Mouse (Mus musculus): ENCODE data around the gene Ablim2. TPM values are rescaled to one million over a fixed set of nuclear protein-coding genes. Genes with fewer than 3 reads are reported as not detected.

The Ablim2 gene
- polyA plus RNA-seq, 1 experiment from 2014 or later = 0.18 TPM

DNA sequence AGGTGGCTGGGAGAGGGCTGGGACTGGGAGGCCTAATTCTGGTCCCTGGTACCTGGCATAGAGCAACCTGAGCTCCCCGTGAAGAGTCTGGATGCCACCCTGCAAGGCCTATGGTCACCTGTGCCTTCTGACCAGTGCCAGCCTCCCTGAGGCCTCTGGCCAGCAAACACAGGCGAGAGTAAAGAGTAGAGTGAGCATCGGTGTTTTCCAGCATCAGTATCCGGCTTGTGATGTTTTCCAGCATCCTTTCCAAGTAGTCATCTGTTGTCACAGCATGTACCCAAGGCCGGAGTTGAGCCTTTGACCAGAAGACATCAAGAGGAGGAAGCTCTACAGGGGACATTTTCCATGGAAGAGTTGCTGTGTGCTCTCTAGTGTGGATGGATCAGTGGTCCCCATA lies 45.7 kb downstream of the Ablim2 start:
- ATAC-seq (replicated peaks; ENCODE audit: low FRiP score) = no peak
- Histone ChIP-seq H3K9me3 (ENCODE audit: control insufficient read depth, low read length) (no peaks in the 10 kb centered on the region), H3K4me3 (ENCODE audit: low read depth, low read length) (no peak overlapping the region), H3K27me3 (replicated peaks; ENCODE audit: control insufficient read depth, insufficient read depth, low read length) (no peaks in the 10 kb centered on the region), H3K27ac (ENCODE audit: low read depth, low read length) (no peak overlapping the region), H3K4me1 (replicated peaks; ENCODE audit: control insufficient read depth, insufficient read depth, low read length) (no peaks in the 10 kb centered on the region), H3K36me3 (ENCODE audit: control insufficient read depth, insufficient read depth, low read length) (no peaks in the 10 kb centered on the region), H3K4me2 (no peak overlapping the region), H3K9ac (ENCODE audit: low read depth, low read length) (no peak overlapping the region)
- DNase-seq (ENCODE audit: low spot score) = no peak
- 81% methylated on average over 5 of the region's 5 CpGs for WGBS

DNA sequence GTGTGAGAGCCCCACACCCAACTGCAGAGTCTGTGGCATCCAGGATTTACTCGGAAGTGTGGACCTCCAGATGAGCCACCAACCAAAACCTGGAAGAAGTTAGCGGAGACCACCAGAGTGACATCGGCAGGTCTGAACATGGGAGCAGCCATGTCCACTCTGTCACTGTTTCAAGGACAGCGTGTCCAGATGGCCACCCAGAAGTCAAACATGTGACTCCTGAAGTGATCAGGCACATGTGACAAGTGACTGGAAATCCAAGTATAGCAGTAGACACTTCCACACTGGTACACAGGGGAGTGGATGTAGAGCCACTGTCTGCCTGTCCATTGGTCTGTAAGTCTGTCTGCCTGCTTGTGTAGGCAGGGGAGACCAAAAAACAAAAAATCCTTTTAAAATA lies 47.0 kb downstream of the Ablim2 start:
- Histone ChIP-seq H3K9me3 (ENCODE audit: control insufficient read depth, low read length) (no peaks in the 10 kb centered on the region), H3K27ac (ENCODE audit: low read depth, low read length) (no peak overlapping the region), H3K4me1 (replicated peaks; ENCODE audit: control insufficient read depth, insufficient read depth, low read length) (no peaks in the 10 kb centered on the region), H3K4me3 (ENCODE audit: low read depth, low read length) (no peak overlapping the region), H3K9ac (ENCODE audit: low read depth, low read length) (no peak overlapping the region), H3K36me3 (ENCODE audit: control insufficient read depth, insufficient read depth, low read length) (no peaks in the 10 kb centered on the region), H3K4me2 (no peak overlapping the region), H3K27me3 (replicated peaks; ENCODE audit: control insufficient read depth, insufficient read depth, low read length) (no peaks in the 10 kb centered on the region)
- no peak for ATAC-seq (replicated peaks; ENCODE audit: low FRiP score)
- 82% methylated on average over 4 of the region's 4 CpGs for WGBS
- no peak for DNase-seq (ENCODE audit: low spot score)

- Histone ChIP-seq H3K27ac (ENCODE audit: low read depth, low read length) (no peak overlapping the region), H3K36me3 (ENCODE audit: control insufficient read depth, insufficient read depth, low read length) (no peaks in the 10 kb centered on the region), H3K9ac (ENCODE audit: low read depth, low read length) (no peak overlapping the region), H3K27me3 (replicated peaks; ENCODE audit: control insufficient read depth, insufficient read depth, low read length) (no peaks in the 10 kb centered on the region), H3K4me2 (no peak overlapping the region), H3K9me3 (ENCODE audit: control insufficient read depth, low read length) (no peaks in the 10 kb centered on the region), H3K4me1 (replicated peaks; ENCODE audit: control insufficient read depth, insufficient read depth, low read length) (no peaks in the 10 kb centered on the region), H3K4me3 (ENCODE audit: low read depth, low read length) (no peak overlapping the region)
- DNase-seq (ENCODE audit: low spot score) (no peak), ATAC-seq (replicated peaks; ENCODE audit: low FRiP score) (no peak)
- WGBS = 74% methylated on average over 3 of the region's 3 CpGs
Measured at GRCm38 (mm10) chr5:35805209-35805608, 47.5 kb downstream of the Ablim2 start.

GRCm38 (mm10) chr5:35807018-35807417 lies 49.3 kb downstream of the Ablim2 start:
- Histone ChIP-seq H3K36me3 (ENCODE audit: control insufficient read depth, insufficient read depth, low read length) (no peaks in the 10 kb centered on the region), H3K4me3 (ENCODE audit: low read depth, low read length) (no peak overlapping the region), H3K27ac (ENCODE audit: low read depth, low read length) (no peak overlapping the region), H3K9ac (ENCODE audit: low read depth, low read length) (no peak overlapping the region), H3K27me3 (replicated peaks; ENCODE audit: control insufficient read depth, insufficient read depth, low read length) (no peaks in the 10 kb centered on the region), H3K9me3 (ENCODE audit: control insufficient read depth, low read length) (no peaks in the 10 kb centered on the region), H3K4me1 (replicated peaks; ENCODE audit: control insufficient read depth, insufficient read depth, low read length) (no peaks in the 10 kb centered on the region), H3K4me2 (no peak overlapping the region)
- no peak for DNase-seq (ENCODE audit: low spot score)
- ATAC-seq (replicated peaks; ENCODE audit: low FRiP score) = no peak
- 84% methylated on average over 8 of the region's 8 CpGs for WGBS

GRCm38 (mm10) chr5:35810526-35810925 lies 52.8 kb downstream of the Ablim2 start:
- H3K4me3 ChIP-seq (ENCODE audit: low read depth, low read length) = no peak overlapping the region
- H3K36me3 ChIP-seq (ENCODE audit: control insufficient read depth, insufficient read depth, low read length) = no peaks in the 10 kb centered on the region
- no peaks in the 10 kb centered on the region for H3K9me3 ChIP-seq (ENCODE audit: control insufficient read depth, low read length)
- DNase-seq (ENCODE audit: low spot score) (no peak), ATAC-seq (replicated peaks; ENCODE audit: low FRiP score) (no peak)
- H3K27ac ChIP-seq (ENCODE audit: low read depth, low read length) = no peak overlapping the region
- H3K4me1 ChIP-seq (replicated peaks; ENCODE audit: control insufficient read depth, insufficient read depth, low read length) = no peaks in the 10 kb centered on the region
- 42% methylated on average over 3 of the region's 3 CpGs for WGBS
- no peak overlapping the region for H3K4me2 ChIP-seq
- H3K9ac ChIP-seq (ENCODE audit: low read depth, low read length) = no peak overlapping the region
- no peaks in the 10 kb centered on the region for H3K27me3 ChIP-seq (replicated peaks; ENCODE audit: control insufficient read depth, insufficient read depth, low read length)

DNA sequence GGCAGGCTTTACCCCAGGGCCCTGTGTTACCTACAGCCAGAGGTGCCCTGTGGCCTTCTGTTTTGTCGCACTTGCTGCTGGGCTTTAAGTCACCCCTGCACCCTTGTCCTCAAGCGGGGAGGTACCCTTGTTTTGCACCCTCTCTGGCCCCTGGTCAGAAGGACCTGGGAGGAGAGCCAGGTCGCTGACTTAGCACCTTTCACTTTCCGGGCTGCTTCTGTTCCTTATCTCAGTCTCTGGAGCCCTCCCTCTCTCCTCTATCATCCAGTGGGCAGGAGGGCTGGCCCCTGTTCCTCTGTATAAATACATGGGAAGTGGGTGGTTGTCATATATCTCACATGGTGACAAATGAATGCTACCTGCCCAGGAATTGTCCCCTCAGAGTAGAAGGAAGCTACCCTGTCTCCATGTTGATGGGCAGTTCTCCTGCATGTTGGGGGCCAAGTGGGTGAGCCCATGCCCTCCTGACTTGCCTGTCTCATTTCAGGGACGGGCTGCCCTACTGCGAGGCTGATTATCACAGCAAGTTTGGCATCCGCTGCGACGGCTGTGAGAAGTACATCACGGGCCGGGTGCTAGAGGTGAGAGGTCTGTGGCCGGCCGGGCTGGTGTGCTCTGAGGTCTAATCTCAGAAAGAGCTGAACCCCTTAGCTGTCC lies 54.1 kb downstream of the Ablim2 start:
- ATAC-seq (replicated peaks; ENCODE audit: low FRiP score) = no peak
- H3K4me2 ChIP-seq = no peak overlapping the region
- H3K27ac ChIP-seq (ENCODE audit: low read depth, low read length) = no peak overlapping the region
- no peaks in the 10 kb centered on the region for H3K27me3 ChIP-seq (replicated peaks; ENCODE audit: control insufficient read depth, insufficient read depth, low read length)
- H3K9ac ChIP-seq (ENCODE audit: low read depth, low read length) = no peak overlapping the region
- no peak overlapping the region for H3K4me3 ChIP-seq (ENCODE audit: low read depth, low read length)
- no peak for DNase-seq (ENCODE audit: low spot score)
- WGBS = 66% methylated on average over 13 of the region's 13 CpGs
- H3K4me1 ChIP-seq (replicated peaks; ENCODE audit: control insufficient read depth, insufficient read depth, low read length) = no peaks in the 10 kb centered on the region
- H3K9me3 ChIP-seq (ENCODE audit: control insufficient read depth, low read length) = no peaks in the 10 kb centered on the region
- no peaks in the 10 kb centered on the region for H3K36me3 ChIP-seq (ENCODE audit: control insufficient read depth, insufficient read depth, low read length)

DNA sequence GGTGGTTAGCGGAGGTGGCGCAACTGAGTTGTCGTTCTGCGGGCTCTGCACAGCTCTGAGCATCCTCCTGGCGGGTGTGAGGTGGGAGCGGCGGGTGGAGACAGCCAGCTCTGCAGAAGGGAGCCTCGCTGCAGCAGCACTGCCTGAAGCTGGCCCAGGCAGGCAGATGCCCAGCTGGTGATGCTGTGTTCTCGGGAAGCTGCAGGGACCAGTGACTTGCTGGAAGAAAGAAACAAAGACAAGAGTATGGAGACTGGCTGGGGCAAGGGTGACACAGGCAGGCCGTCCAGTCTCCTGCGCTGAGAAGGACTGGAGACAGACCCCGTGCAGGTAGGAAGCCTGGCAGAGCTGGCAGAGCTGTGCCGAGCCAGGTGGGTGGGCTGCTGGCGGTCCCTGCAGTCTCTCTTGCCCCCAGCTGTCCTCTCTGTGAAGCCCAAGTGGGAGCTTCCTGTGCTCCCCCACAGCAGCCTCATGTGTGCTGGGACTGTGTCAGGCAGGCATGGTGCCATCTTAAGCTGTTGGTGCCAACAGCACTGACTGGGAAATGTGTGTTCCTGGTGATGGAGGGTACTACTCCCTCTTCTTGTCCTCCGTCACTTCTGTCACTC lies 56.8 kb downstream of the Ablim2 start:
- ATAC-seq (replicated peaks; ENCODE audit: low FRiP score) = no peak
- Histone ChIP-seq H3K36me3 (ENCODE audit: control insufficient read depth, insufficient read depth, low read length) (no peaks in the 10 kb centered on the region), H3K27me3 (replicated peaks; ENCODE audit: control insufficient read depth, insufficient read depth, low read length) (no peaks in the 10 kb centered on the region), H3K27ac (ENCODE audit: low read depth, low read length) (no peak overlapping the region), H3K4me1 (replicated peaks; ENCODE audit: control insufficient read depth, insufficient read depth, low read length) (no peaks in the 10 kb centered on the region), H3K9ac (ENCODE audit: low read depth, low read length) (no peak overlapping the region), H3K4me2 (no peak overlapping the region), H3K9me3 (ENCODE audit: control insufficient read depth, low read length) (no peaks in the 10 kb centered on the region), H3K4me3 (ENCODE audit: low read depth, low read length) (no peak overlapping the region)
- 56% methylated on average over 15 of the region's 15 CpGs for WGBS
- no peak for DNase-seq (ENCODE audit: low spot score)

DNA sequence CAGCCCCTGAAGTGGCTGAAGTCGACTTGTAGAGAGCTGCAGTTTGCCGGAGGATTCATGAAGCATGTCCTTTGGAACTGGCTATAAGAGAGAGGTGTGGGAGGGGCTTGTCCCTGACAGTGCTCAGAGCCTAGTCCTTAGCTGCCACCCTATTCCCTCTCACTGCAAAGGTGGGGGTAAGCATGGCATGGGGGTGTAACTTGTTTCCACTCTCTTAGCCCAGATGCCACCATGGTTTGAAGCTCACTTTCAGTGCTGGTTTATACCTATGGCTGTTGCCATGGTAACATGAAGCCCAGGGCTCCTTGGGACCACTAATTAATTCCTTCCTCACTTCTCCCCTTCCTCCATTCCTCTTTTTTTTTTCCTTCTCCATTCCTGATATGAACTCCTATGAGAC lies 57.4 kb downstream of the Ablim2 start:
- Histone ChIP-seq H3K36me3 (ENCODE audit: control insufficient read depth, insufficient read depth, low read length) (no peaks in the 10 kb centered on the region), H3K27ac (ENCODE audit: low read depth, low read length) (no peak overlapping the region), H3K4me3 (ENCODE audit: low read depth, low read length) (no peak overlapping the region), H3K4me2 (no peak overlapping the region), H3K9ac (ENCODE audit: low read depth, low read length) (no peak overlapping the region), H3K9me3 (ENCODE audit: control insufficient read depth, low read length) (no peaks in the 10 kb centered on the region), H3K27me3 (replicated peaks; ENCODE audit: control insufficient read depth, insufficient read depth, low read length) (no peaks in the 10 kb centered on the region), H3K4me1 (replicated peaks; ENCODE audit: control insufficient read depth, insufficient read depth, low read length) (no peaks in the 10 kb centered on the region)
- 48% methylated on average over 2 of the region's 2 CpGs for WGBS
- ATAC-seq (replicated peaks; ENCODE audit: low FRiP score) (no peak), DNase-seq (ENCODE audit: low spot score) (no peak)

GRCm38 (mm10) chr5:35817266-35817665 lies 59.6 kb downstream of the Ablim2 start:
- no peaks in the 10 kb centered on the region for H3K27me3 ChIP-seq (replicated peaks; ENCODE audit: control insufficient read depth, insufficient read depth, low read length)
- no peak for DNase-seq (ENCODE audit: low spot score)
- 64% methylated on average over 3 of the region's 5 CpGs for WGBS

More at GRCm38 (mm10) chr5:35817266-35817665, 59.6 kb downstream of the Ablim2 start:
- Histone ChIP-seq H3K27ac (ENCODE audit: low read depth, low read length) (no peak overlapping the region), H3K9ac (ENCODE audit: low read depth, low read length) (no peak overlapping the region), H3K4me1 (replicated peaks; ENCODE audit: control insufficient read depth, insufficient read depth, low read length) (no peaks in the 10 kb centered on the region), H3K36me3 (ENCODE audit: control insufficient read depth, insufficient read depth, low read length) (no peaks in the 10 kb centered on the region), H3K4me2 (no peak overlapping the region), H3K9me3 (ENCODE audit: control insufficient read depth, low read length) (no peaks in the 10 kb centered on the region), H3K4me3 (ENCODE audit: low read depth, low read length) (no peak overlapping the region)
- ATAC-seq (replicated peaks; ENCODE audit: low FRiP score) = no peak

Data from liver, embryonic 11.5 days (tissue).